Mouse (Mus musculus) midbrain, postnatal 0 days (tissue): Measurements from ENCODE around the gene Tbc1d17. TPM values are rescaled to one million over a fixed set of nuclear protein-coding genes. Genes with fewer than 3 reads are reported as not detected.

ENCODE experiments used
- ATAC-seq: fragments of 200-750 bp; cut with Nextera tagmentation; 2 replicates; pipeline ENCODE4 v1.8.0; 2017; ENCODE audit warnings: moderate number of reproducible peaks, mild to moderate bottlenecking, moderate TSS enrichment, moderate library complexity; ENCODE audit not compliant: low FRiP score
- DNase-seq: peaks from one replicate; pipeline ENCODE4 v3.0.0-alpha.2; 2015; ENCODE audit warnings: low spot score
- H3K27ac ChIP-seq: fragments of 300-500 bp; sonication (generic); 2 replicates; pipeline ENCODE4 v1.5.1; 2014; ENCODE audit warnings: low read depth, mild to moderate bottlenecking, low read length, mixed read lengths
- H3K27me3 ChIP-seq: fragments of 300-500 bp; sonication (generic); 2 replicates; pipeline ENCODE4 v1.6.1; 2014; ENCODE audit warnings: low read length, control low read depth, mixed read lengths; ENCODE audit not compliant: insufficient read depth
- H3K36me3 ChIP-seq: fragments of 300-500 bp; sonication (generic); 2 replicates; pipeline ENCODE4 v1.6.1; 2014; ENCODE audit warnings: low read length, control low read depth, mixed read lengths; ENCODE audit not compliant: insufficient read depth
- H3K4me1 ChIP-seq: fragments of 300-500 bp; sonication (generic); 2 replicates; pipeline ENCODE4 v1.6.1; 2014; ENCODE audit warnings: mild to moderate bottlenecking, control low read depth, antibody characterized with exemption, low read length, mixed read lengths; ENCODE audit not compliant: insufficient read depth
- H3K4me2 ChIP-seq: fragments of 300-500 bp; sonication (generic); 2 replicates; pipeline ENCODE4 v1.6.1; 2014; ENCODE audit warnings: low read depth, mild to moderate bottlenecking, low read length, mixed read lengths; ENCODE audit not compliant: poor library complexity, severe bottlenecking
- H3K4me3 ChIP-seq: fragments of 300-500 bp; sonication (generic); 2 replicates; pipeline ENCODE4 v1.5.1; 2014; ENCODE audit warnings: low read depth, mild to moderate bottlenecking, low read length, moderate library complexity
- H3K9ac ChIP-seq: fragments of 300-500 bp; sonication (generic); replicated peaks from 2 replicates; pipeline ENCODE4 v1.6.1; 2014; ENCODE audit warnings: mild to moderate bottlenecking, low read length, moderate library complexity, mixed read lengths; ENCODE audit not compliant: poor library complexity, severe bottlenecking
- H3K9me3 ChIP-seq: fragments of 300-500 bp; sonication (generic); 2 replicates; pipeline ENCODE4 v1.6.1; 2016; ENCODE audit warnings: low read length, control low read depth
- CTCF ChIP-seq: IDR thresholded peaks from 2 replicates; pipeline ENCODE4 v1.5.1; 2016; ENCODE audit warnings: antibody characterized with exemption, mild to moderate bottlenecking
- WGBS: fragments of 180-500 bp; shearing (Covaris S2); extraction: QIAGEN DNeasy Blood & Tissue Kit; methylation state at CpG from one replicate; pipeline ENCODE4 v1.1.7; 2014; 5-methylcytosine and 5-hydroxymethylcytosine counted together
- polyA plus RNA-seq: library from polyadenylated mRNA; unstranded; fragments of >200 nt; fragmentation: Nextera tagmentation; extraction: Ambion mirVana; gene quantifications from 2 replicates; pipeline ENCODE4 v1.2.1, GENCODE M21; 2015
- total RNA-seq: library from RNA; depleted of rRNA; stranded (reverse); fragments of >200 nt; gene quantifications from 2 replicates; pipeline ENCODE4 v1.2.3, GENCODE M21; 2014

Tbc1d17 gene
- total and polyA plus RNA-seq, 2 experiments from 2014 or later = 79.7 to 115 TPM

DNA sequence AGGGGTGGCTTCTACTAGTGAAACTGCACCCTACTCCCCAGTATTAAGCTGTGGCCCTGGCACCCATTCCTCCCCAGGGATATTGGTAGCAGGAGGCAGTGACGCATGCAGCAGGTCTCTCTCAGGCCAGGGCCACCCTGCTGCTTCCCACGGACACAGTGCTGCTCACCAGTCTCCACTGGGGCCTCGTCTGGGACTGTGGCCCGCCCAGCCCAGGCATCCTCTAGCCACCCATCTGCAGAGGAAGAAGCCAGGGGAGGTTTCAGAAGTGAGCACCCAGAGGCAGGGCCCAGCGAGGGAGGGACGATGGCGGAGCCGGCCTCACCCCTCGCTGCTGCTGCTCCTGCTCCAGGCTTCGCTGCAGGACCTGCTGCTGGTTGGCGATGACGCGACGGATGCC lies 14.3 kb upstream of the Tbc1d17 start:
- no peak for ATAC-seq
- Histone ChIP-seq H3K27ac (no peak overlapping the region), H3K4me1 (peaks cover 25% of the 10 kb centered on the region), H3K9me3 (no peaks in the 10 kb centered on the region), H3K9ac (no peak overlapping the region), H3K36me3 (peaks cover 38% of the 10 kb centered on the region), H3K4me3 (no peak overlapping the region), H3K27me3 (no peaks in the 10 kb centered on the region), H3K4me2 (no peak overlapping the region)
- 89% methylated on average over 14 of the region's 14 CpGs for WGBS
- TF ChIP-seq CTCF = no peak
- DNase-seq = no peak

DNA sequence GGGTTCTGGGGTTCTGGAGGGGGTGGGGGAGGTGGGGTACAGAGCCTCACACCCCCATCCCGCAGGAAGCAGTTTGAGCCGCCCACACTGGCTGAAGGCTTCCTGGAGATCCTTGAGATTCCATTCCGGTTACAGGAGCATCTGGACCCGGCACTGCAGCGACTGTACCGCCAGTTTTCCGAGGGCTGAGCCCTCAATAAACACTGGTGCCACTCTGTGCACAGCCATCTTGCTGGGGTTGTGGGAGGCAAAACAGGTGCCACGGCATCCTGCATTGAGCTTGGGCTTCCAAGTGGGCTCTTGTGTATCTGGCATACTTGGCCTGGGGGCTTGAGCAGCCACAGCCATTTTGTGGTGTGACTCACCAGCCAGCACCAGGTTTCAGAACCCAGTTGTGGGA lies 13.6 kb upstream of the Tbc1d17 start:
- ATAC-seq = no peak
- Histone ChIP-seq H3K36me3 (peaks cover 38% of the 10 kb centered on the region), H3K4me1 (peaks cover 21% of the 10 kb centered on the region; the same call in 1 of the 2 replicates), H3K27me3 (no peaks in the 10 kb centered on the region), H3K4me3 (no peak overlapping the region), H3K4me2 (no peak overlapping the region), H3K27ac (no peak overlapping the region), H3K9me3 (no peaks in the 10 kb centered on the region), H3K9ac (no peak overlapping the region)
- WGBS = 89% methylated on average over 8 of the region's 8 CpGs
- DNase-seq = no peak
- no peak for TF ChIP-seq CTCF

- Histone ChIP-seq H3K27me3 (no peaks in the 10 kb centered on the region), H3K36me3 (peaks cover 37% of the 10 kb centered on the region), H3K4me1 (peaks cover 15% of the 10 kb centered on the region; the same call in 1 of the 2 replicates), H3K4me3 (no peak overlapping the region), H3K27ac (no peak overlapping the region), H3K9ac (no peak overlapping the region), H3K4me2 (no peak overlapping the region), H3K9me3 (no peaks in the 10 kb centered on the region)
- no peak for ATAC-seq
- no peak for DNase-seq
- no peak for TF ChIP-seq CTCF
- 73% methylated on average over 14 of the region's 14 CpGs for WGBS
Measured at GRCm38 (mm10) chr7:44861429-44861816, 12.5 kb upstream of the Tbc1d17 start.

- Histone ChIP-seq H3K9ac (no peak overlapping the region), H3K9me3 (no peaks in the 10 kb centered on the region), H3K4me2 (no peak overlapping the region), H3K36me3 (peaks cover 35% of the 10 kb centered on the region), H3K4me1 (peaks cover 11% of the 10 kb centered on the region; the same call in 1 of the 2 replicates), H3K27ac (no peak overlapping the region; the same call in 1 of the 2 replicates), H3K4me3 (no peak overlapping the region), H3K27me3 (no peaks in the 10 kb centered on the region)
- peak; percentile 89 for TF ChIP-seq CTCF
- WGBS = 54% methylated on average over 22 of the region's 22 CpGs
- DNase-seq = peak; percentile 72
- peak; percentile 35; the same call in 1 of the 2 replicates for ATAC-seq
Measured at GRCm38 (mm10) chr7:44860576-44861428, 11.9 kb upstream of the Tbc1d17 start.

- Histone ChIP-seq H3K27ac (no peak overlapping the region), H3K4me1 (peaks cover 11% of the 10 kb centered on the region; the same call in 1 of the 2 replicates), H3K4me2 (no peak overlapping the region), H3K4me3 (no peak overlapping the region), H3K36me3 (peaks cover 31% of the 10 kb centered on the region), H3K9me3 (no peaks in the 10 kb centered on the region), H3K9ac (no peak overlapping the region), H3K27me3 (no peaks in the 10 kb centered on the region)
- DNase-seq (no peak), ATAC-seq (no peak)
- no peak for TF ChIP-seq CTCF
- 91% methylated on average over 11 of the region's 11 CpGs for WGBS
Measured at GRCm38 (mm10) chr7:44859896-44860295, 11.0 kb upstream of the Tbc1d17 start.

GRCm38 (mm10) chr7:44857905-44858304 lies 9.0 kb upstream of the Tbc1d17 start:
- 29% methylated on average over 8 of the region's 8 CpGs for WGBS
- no peak for TF ChIP-seq CTCF
- Histone ChIP-seq H3K27ac (peak overlapping the region; percentile 88), H3K4me3 (peak overlapping the region; percentile 61), H3K36me3 (peaks cover 14% of the 10 kb centered on the region), H3K4me2 (peak overlapping the region; percentile 72), H3K27me3 (no peaks in the 10 kb centered on the region), H3K9me3 (no peaks in the 10 kb centered on the region), H3K4me1 (peaks cover 11% of the 10 kb centered on the region; the same call in 1 of the 2 replicates), H3K9ac (peak overlapping the region; percentile 85)
- DNase-seq (no peak), ATAC-seq (no peak)
